Mouse (Mus musculus) heart, adult 2 months (tissue): ENCODE data around the gene Hrh1.

Source experiments
- CTCF ChIP-seq: fragments of 200-600 bp; IDR thresholded peaks from 2 replicates; pipeline ENCODE4 v1.8.1; 2022; ENCODE audit warnings: antibody characterized with exemption, mild to moderate bottlenecking, moderate library complexity
- EP300 ChIP-seq: fragments of 200-500 bp; IDR thresholded peaks from 2 replicates; pipeline ENCODE4 v1.6.1; 2011; ENCODE audit warnings: low read depth, low read length, control low read depth; ENCODE audit not compliant: insufficient read depth
- POLR2A ChIP-seq: fragments of 200-500 bp; IDR thresholded peaks from 2 replicates; pipeline ENCODE4 v1.6.1; 2011; ENCODE audit warnings: mild to moderate bottlenecking, low read depth, low read length, control low read depth; ENCODE audit not compliant: insufficient read depth

DNA sequence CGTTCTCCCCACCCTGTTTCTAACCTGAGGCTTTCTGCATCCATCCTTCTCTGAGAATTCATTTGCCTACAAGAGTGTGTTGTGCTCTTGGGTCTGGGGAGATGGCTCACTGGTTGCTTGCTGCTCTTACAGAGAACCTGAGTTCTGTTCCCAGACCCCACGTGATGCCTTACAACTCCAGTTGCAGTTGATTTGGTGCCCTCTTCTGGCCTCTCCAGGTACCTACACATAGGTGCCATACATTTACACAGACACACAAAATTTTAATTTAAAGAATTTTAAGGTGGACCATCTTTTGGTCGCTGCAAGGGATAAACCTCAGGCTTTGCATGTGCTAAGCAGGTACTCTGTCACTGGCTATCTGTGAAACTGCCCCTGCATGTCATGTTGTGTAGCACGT, 57.5 kb downstream of the Hrh1 start:
- TF ChIP-seq CTCF: no peak
- TF ChIP-seq POLR2A: no peak
- TF ChIP-seq EP300: no peak
